Mouse (Mus musculus) liver, adult 2 months (tissue): ENCODE measurements around the gene Cct3. TPM values are rescaled to one million over a fixed set of nuclear protein-coding genes. Genes with fewer than 3 reads are reported as not detected.

Experiments
- DNase-seq: peaks from one replicate; pipeline ENCODE4 v3.0.0-alpha.2; 2011; ENCODE audit warnings: low read depth, low spot score; ENCODE audit errors: extremely low read depth
- H3K27ac ChIP-seq: fragments of 200-500 bp; replicated peaks from 2 replicates; pipeline ENCODE4 v1.5.1; 2012; ENCODE audit warnings: low read depth, mild to moderate bottlenecking, control low read depth, inconsistent platforms, low read length; ENCODE audit not compliant: insufficient read depth
- H3K27me3 ChIP-seq: fragments of 200-500 bp; 2 replicates; pipeline ENCODE4 v1.6.1; 2012; ENCODE audit warnings: mild to moderate bottlenecking, moderate library complexity, low read length, inconsistent platforms; ENCODE audit not compliant: control insufficient read depth, insufficient read depth
- H3K36me3 ChIP-seq: fragments of 200-500 bp; 2 replicates; pipeline ENCODE4 v1.6.1; 2012; ENCODE audit warnings: low read length, inconsistent platforms; ENCODE audit not compliant: control insufficient read depth, insufficient read depth
- H3K4me1 ChIP-seq: fragments of 200-500 bp; 2 replicates; pipeline ENCODE4 v1.6.1; 2011; ENCODE audit warnings: low read length; ENCODE audit not compliant: control insufficient read depth, insufficient read depth
- H3K4me3 ChIP-seq: fragments of 200-500 bp; 2 replicates; pipeline ENCODE4 v1.5.1; 2011; ENCODE audit warnings: low read depth, mild to moderate bottlenecking, control low read depth, low read length, moderate library complexity; ENCODE audit not compliant: insufficient read depth
- H3K79me2 ChIP-seq: fragments of 200-500 bp; 2 replicates; pipeline ENCODE4 v1.6.1; 2012; ENCODE audit warnings: inconsistent platforms, mild to moderate bottlenecking, low read length, moderate library complexity; ENCODE audit not compliant: control insufficient read depth, insufficient read depth
- H3K9ac ChIP-seq: fragments of 200-500 bp; 2 replicates; pipeline ENCODE4 v1.6.1; 2012; ENCODE audit warnings: low read depth, mild to moderate bottlenecking, control low read depth, inconsistent platforms, low read length
- CTCF ChIP-seq: fragments of 200-500 bp; IDR thresholded peaks from 2 replicates; pipeline ENCODE4 v1.5.1; 2011; ENCODE audit warnings: low read depth, low read length, control low read depth
- POLR2A ChIP-seq: fragments of 200-500 bp; IDR thresholded peaks from 2 replicates; pipeline ENCODE4 v1.6.1; 2011; ENCODE audit warnings: low read length, control low read depth; ENCODE audit not compliant: insufficient read depth; ENCODE audit errors: extremely low read depth
- WGBS: fragments of 180-500 bp; shearing (Covaris S2); methylation state at CpG from one replicate; pipeline ENCODE4 v1.1.7; 2018; 5-methylcytosine and 5-hydroxymethylcytosine counted together
- polyA plus RNA-seq: library from polyadenylated mRNA; depleted of rRNA; stranded (reverse); fragments of >200 nt; gene quantifications from 2 replicates; pipeline ENCODE4 v1.2.3, GENCODE M21; 2012
- total RNA-seq: library from RNA; depleted of rRNA; stranded (reverse); fragments of >200 nt; gene quantifications from 2 replicates; pipeline ENCODE4 v1.2.3, GENCODE M21; 2014

Gene Cct3
- total and polyA plus RNA-seq, 2 experiments: 79.7 to 104 TPM

DNA sequence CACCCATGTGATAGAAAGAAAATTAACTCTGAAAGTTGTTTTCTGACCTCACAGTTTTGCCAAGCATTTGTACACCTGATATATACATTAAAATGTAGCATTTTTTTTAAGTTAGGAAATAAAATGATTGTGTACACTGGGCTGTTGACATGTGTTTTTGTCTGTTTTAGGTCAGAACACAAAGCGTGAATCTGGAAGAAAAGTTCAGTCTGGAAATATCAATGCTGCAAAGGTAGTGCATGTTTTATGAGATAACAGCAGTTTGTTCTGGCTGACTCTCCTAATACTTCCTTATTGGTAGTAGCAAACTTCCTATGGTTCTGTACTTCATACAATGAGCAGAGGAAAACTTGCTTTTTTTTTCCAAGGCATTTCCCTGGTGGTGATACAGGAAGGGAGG, 2.3 kb downstream of the Cct3 start:
- peaks cover 45% of the 10 kb centered on the region for H3K36me3 ChIP-seq
- no peak for DNase-seq

DNA sequence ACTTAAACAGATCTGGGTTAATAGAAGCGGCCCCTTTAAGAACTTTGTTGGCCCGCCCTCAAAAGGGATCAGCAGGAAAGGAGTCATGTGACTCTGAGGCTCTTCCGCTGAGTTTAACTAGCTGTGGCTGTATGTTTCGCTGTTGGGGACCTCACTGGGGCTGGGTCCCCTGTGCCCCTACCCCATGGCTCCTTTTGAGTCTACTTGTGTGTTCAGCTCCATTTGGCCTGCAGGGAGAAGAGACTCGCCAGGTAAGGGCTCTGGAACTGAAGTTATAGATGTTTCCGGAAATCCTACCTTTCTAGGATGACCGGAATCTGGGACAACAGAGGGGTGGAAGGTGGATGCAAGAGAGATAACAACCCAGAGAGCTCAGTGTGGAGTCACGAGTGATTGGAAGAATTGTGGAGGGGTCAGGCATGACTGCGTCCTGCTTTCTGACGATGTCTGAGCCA, 28.1 kb downstream of the Cct3 start, which contains the start of gene Glmp:
Glmp (plus strand) TSS at position 73 of the 455 bp plus-strand sequence.
- Histone ChIP-seq H3K4me1 (peaks cover 8% of the 10 kb centered on the region), H3K4me3 (peak within 1 kb of the TSS; percentile 63), H3K27ac (peak within 1 kb of the TSS; percentile 72), H3K36me3 (peaks cover 24% of the 10 kb centered on the region), H3K9ac (peak within 1 kb of the TSS; percentile 91), H3K79me2 (peaks cover 13% of the 10 kb centered on the region; the same call in 1 of the 2 replicates), H3K27me3 (no peaks in the 10 kb centered on the region)
- no peak for TF ChIP-seq CTCF
- TF ChIP-seq POLR2A: 0 out of 2 replicates have a peak, but pooled peaks have one; percentile 46
- WGBS: under 1% methylated on average over 10 of the region's 10 CpGs
- DNase-seq: peak; percentile 80

More for the DNA sequence above, 2.3 kb downstream of the Cct3 start:
- Histone ChIP-seq H3K27ac (no peak overlapping the region), H3K9ac (no peak overlapping the region), H3K79me2 (peaks cover 8% of the 10 kb centered on the region), H3K27me3 (no peaks in the 10 kb centered on the region), H3K4me1 (peaks cover 2% of the 10 kb centered on the region; the same call in 1 of the 2 replicates), H3K4me3 (no peak overlapping the region)
- 47% methylated on average over 1 of the region's 1 CpGs for WGBS
- TF ChIP-seq POLR2A: no peak
- TF ChIP-seq CTCF: no peak

DNA sequence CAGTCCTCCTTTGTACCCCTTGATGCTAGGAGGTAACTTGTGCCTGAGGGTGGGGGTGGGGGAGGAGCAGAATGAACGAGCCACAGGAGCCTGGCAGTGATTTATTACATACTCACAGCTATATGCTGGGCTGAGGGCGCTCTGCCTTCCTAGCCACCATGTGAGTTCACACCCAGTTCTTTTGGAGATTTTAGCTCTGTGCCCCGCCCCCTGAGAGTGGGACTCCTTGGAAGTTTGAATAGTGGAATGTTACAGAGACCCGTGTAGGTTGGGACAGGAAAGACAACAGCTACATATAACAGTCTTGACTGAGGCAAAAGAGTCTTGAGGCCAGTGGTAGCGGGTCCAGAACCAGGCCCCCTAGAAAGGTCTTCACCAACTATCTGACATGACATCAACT, 32.0 kb downstream of the Cct3 start:
- Histone ChIP-seq H3K4me3 (no peak overlapping the region), H3K4me1 (peaks cover 8% of the 10 kb centered on the region), H3K27me3 (no peaks in the 10 kb centered on the region), H3K79me2 (peaks cover 13% of the 10 kb centered on the region; the same call in 1 of the 2 replicates), H3K36me3 (0 out of 2 replicates have a peak, but pooled peaks cover 2% of the 10 kb centered on the region), H3K27ac (no peak overlapping the region), H3K9ac (no peak overlapping the region)
- TF ChIP-seq POLR2A (no peak), CTCF (no peak)
- DNase-seq: no peak
- 85% methylated on average over 5 of the region's 5 CpGs for WGBS

DNA sequence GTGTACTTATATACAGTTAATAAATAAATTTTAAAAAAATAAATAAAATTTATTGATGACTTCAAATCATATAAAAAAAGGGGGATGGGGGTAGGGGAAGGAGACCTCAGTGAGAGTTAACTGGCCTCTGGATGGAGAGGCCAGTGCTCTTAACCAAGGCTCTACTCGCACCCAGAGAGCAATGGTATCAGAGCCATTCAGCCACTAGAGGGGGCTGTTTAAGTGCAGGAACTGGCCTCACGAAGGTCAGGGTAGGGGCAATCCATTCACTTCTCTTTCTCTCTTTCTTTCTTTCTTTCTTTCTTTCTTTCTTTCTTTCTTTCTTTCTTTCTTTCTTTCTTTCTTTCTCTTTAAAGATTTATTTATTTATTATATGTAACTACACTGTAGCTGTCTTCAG, 34.4 kb downstream of the Cct3 start:
- WGBS: 16% methylated on average over 2 of the region's 2 CpGs
- TF ChIP-seq POLR2A (no peak), CTCF (peak; percentile 78)

DNA sequence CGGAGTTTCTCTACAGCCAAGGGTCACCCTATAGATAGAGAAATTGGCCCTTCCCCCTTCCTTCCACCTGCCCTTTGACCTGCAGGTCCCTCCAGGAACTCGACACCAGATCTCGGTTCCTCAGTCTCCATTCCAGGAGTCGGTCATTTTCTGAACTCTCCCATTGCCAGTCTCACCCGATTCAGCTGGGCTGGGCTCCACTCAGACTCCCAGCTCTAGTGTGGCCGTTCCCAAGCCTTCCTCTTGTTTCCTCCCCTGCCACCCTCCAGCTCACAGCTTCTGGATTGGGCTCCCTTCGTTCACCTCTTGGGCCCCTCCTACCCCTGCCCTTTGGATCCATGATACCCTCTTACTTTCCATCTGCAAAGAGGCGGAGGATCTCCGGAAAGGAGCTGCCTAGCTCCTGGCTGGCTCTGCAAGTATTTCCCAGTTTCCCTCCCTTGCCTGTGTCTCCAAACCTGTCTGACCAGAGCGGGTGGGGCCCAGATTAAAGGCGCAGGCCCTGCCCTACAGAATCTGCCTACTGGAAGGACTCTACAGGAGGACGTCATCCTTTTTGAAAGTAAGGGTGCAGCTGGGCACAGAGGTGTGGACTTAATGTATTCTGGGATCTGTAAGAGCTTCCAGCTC, 37.2 kb downstream of the Cct3 start:
- Histone ChIP-seq H3K36me3 (no peaks in the 10 kb centered on the region), H3K4me1 (peaks cover 12% of the 10 kb centered on the region), H3K4me3 (no peak overlapping the region), H3K9ac (no peak overlapping the region), H3K79me2 (peaks cover 4% of the 10 kb centered on the region; the same call in 1 of the 2 replicates), H3K27me3 (no peaks in the 10 kb centered on the region), H3K27ac (no peak overlapping the region)
- DNase-seq: peak; percentile 28
- 50% methylated on average over 12 of the region's 12 CpGs for WGBS
- TF ChIP-seq CTCF (no peak), POLR2A (no peak)

More for the DNA sequence above, 34.4 kb downstream of the Cct3 start:
- H3K9ac ChIP-seq: no peak overlapping the region
- H3K27me3 ChIP-seq: no peaks in the 10 kb centered on the region
- no peak overlapping the region for H3K27ac ChIP-seq
- H3K4me3 ChIP-seq: no peak overlapping the region
- DNase-seq: peak; percentile 39
- H3K4me1 ChIP-seq: peaks cover 3% of the 10 kb centered on the region; the same call in 1 of the 2 replicates
- H3K79me2 ChIP-seq: 0 out of 2 replicates have a peak, but pooled peaks cover 2% of the 10 kb centered on the region
- 0 out of 2 replicates have a peak, but pooled peaks cover 2% of the 10 kb centered on the region for H3K36me3 ChIP-seq

DNA sequence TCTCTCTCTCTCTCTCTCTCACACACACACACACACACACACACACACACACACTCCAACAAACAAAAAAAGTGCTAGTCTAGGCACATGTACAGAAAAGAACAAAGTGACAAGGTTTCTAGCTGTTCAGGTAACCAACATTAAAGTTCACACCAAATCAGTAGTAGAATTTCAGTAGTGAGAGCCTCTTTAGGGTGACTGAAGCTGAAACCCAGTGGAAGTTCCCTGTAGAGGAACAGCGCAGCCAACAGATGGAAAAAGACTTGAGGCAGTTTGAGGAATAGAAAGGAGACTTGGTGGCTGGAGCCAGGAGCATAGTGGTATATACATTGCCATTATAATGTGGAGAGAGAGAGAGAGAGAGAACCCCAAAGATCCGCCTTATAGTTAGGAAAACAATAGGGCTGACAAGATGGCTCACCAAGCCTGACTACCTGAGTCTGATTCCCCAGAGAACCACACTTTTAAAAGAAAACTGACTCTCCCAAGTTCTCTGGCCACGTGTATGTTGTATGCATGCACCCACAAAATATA, 38.1 kb downstream of the Cct3 start:
- WGBS: 26% methylated on average over 3 of the region's 3 CpGs
- Histone ChIP-seq H3K36me3 (no peaks in the 10 kb centered on the region), H3K4me1 (peaks cover 14% of the 10 kb centered on the region), H3K27ac (peak overlapping the region; percentile 74), H3K79me2 (peaks cover 4% of the 10 kb centered on the region; the same call in 1 of the 2 replicates), H3K9ac (peak overlapping the region; percentile 77), H3K4me3 (peak overlapping the region; percentile 69; the same call in 1 of the 2 replicates), H3K27me3 (no peaks in the 10 kb centered on the region)
- TF ChIP-seq CTCF (no peak), POLR2A (no peak)
- DNase-seq: peak; percentile 30
